Mouse (Mus musculus) C2C12 (cell line): ENCODE measurements around the gene Tmem230. TPM values are rescaled to one million over a fixed set of nuclear protein-coding genes. Genes with fewer than 3 reads are reported as not detected.

Experiments used
- H3K27me3 ChIP-seq: one replicate; pipeline ENCODE4 v1.6.1; 2011; ENCODE audit not compliant: control insufficient read depth, insufficient read depth, insufficient read length
- H3K36me3 ChIP-seq: one replicate; pipeline ENCODE4 v1.6.1; 2011; ENCODE audit not compliant: control insufficient read depth, insufficient read depth
- H3K4me3 ChIP-seq: one replicate; pipeline ENCODE4 v1.5.1; 2011; ENCODE audit warnings: mild to moderate bottlenecking, control low read depth; ENCODE audit not compliant: poor library complexity, insufficient read depth, severe bottlenecking
- H3K79me2 ChIP-seq: one replicate; pipeline ENCODE4 v1.6.1; 2011; ENCODE audit not compliant: control insufficient read depth, insufficient read depth
- H3K79me3 ChIP-seq: one replicate; pipeline ENCODE4 v1.6.1; 2011; ENCODE audit warnings: low read depth, control low read depth
- H3ac ChIP-seq: one replicate; pipeline ENCODE3; 2011; ENCODE audit warnings: low read depth; ENCODE audit not compliant: control insufficient read depth, insufficient read length
- CEBPB ChIP-seq: IDR thresholded peaks from one replicate; pipeline ENCODE4 v1.6.1; 2011; ENCODE audit warnings: low read depth, mild to moderate bottlenecking, control low read depth, moderate library complexity
- CTCF ChIP-seq: IDR thresholded peaks from one replicate; pipeline ENCODE4 v1.5.1; 2011; ENCODE audit not compliant: control insufficient read depth, insufficient read depth, insufficient read length
- FOSL1 ChIP-seq: IDR thresholded peaks from one replicate; pipeline ENCODE4 v1.8.0; 2011; ENCODE audit warnings: mild to moderate bottlenecking, low read length; ENCODE audit not compliant: poor library complexity, insufficient read depth, severe bottlenecking
- MAX ChIP-seq: IDR thresholded peaks from one replicate; pipeline ENCODE4 v1.6.1; 2011; ENCODE audit warnings: mild to moderate bottlenecking, control low read depth
- MYOD1 ChIP-seq: IDR thresholded peaks from one replicate; pipeline ENCODE4 v1.6.1; 2011; ENCODE audit warnings: low read depth; ENCODE audit not compliant: control insufficient read depth, insufficient read length
- MYOG ChIP-seq: IDR thresholded peaks from one replicate; pipeline ENCODE4 v1.6.1; 2011; ENCODE audit not compliant: control insufficient read depth, insufficient read length; ENCODE audit errors: extremely low read depth
- USF1 ChIP-seq: IDR thresholded peaks from one replicate; pipeline ENCODE4 v1.6.1; 2011; ENCODE audit warnings: low read depth, mild to moderate bottlenecking, control low read depth, moderate library complexity
- polyA plus RNA-seq: library from polyadenylated mRNA; unstranded; fragments of >200 nt; fragmentation: generic; extraction: Trizol; gene quantifications from one replicate; pipeline ENCODE4 v1.2.1, GENCODE M21; 2012; ENCODE audit warnings: missing spikeins

The Tmem230 gene
- polyA plus RNA-seq, 1 experiment, result 29.1 TPM

DNA sequence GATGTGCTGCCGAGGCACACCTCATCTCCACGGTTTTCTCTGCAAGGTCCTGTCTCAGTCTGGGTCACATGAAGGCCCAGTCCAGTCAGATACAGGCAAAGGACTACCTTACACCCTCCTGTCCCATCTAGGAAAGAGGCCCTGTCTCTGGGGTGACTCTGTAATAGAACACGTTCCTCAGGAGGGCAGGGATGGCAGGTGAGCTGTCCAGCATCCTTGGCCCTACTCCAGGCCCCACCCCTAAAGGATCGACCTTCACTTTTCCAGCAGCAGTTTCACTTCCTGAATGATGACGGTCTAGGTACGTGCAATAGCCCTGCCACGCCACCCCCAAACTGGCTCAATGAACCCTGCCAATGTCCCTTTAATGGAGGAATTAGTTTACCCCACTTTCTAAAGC, 11.6 kb downstream of the Tmem230 start:
- Histone ChIP-seq H3ac (no peak overlapping the region), H3K4me3 (no peak overlapping the region), H3K79me3 (no peaks in the 10 kb centered on the region), H3K27me3 (no peaks in the 10 kb centered on the region), H3K36me3 (peaks cover 4% of the 10 kb centered on the region), H3K79me2 (no peaks in the 10 kb centered on the region)
- no peak for TF ChIP-seq CTCF
- no peak for TF ChIP-seq USF1
- no peak for TF ChIP-seq CEBPB
- TF ChIP-seq MAX, result no peak
- no peak for TF ChIP-seq FOSL1
- no peak for TF ChIP-seq MYOD1
- no peak for TF ChIP-seq MYOG

DNA sequence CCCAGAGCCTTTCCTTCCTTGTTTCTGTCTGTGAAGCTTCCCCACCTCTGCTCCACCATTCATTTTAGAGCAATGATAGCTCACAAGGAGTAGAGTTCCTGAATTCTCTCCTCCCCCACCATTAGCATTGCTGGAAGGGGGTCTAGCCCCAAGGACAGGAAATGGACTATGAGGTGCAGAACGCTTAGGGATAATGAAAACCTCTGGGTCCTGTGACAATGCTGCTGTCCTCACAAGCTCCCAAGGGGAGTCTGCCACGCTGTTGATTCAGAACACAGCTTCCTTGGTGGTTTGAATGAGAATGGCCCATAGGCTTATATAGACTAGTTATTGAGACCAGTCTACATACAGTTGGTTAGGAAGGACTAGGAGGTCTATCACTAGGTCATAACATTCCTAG, 12.3 kb downstream of the Tmem230 start:
- no peaks in the 10 kb centered on the region for H3K27me3 ChIP-seq
- TF ChIP-seq MAX, result no peak
- TF ChIP-seq CEBPB, result no peak
- no peak for TF ChIP-seq MYOG
- no peak for TF ChIP-seq CTCF
- TF ChIP-seq MYOD1, result no peak
- TF ChIP-seq FOSL1, result no peak
- no peak for TF ChIP-seq USF1
- H3K79me3 ChIP-seq, result no peaks in the 10 kb centered on the region
- no peak overlapping the region for H3K4me3 ChIP-seq
- H3K36me3 ChIP-seq, result peaks cover 4% of the 10 kb centered on the region
- H3K79me2 ChIP-seq, result no peaks in the 10 kb centered on the region
- no peak overlapping the region for H3ac ChIP-seq

DNA sequence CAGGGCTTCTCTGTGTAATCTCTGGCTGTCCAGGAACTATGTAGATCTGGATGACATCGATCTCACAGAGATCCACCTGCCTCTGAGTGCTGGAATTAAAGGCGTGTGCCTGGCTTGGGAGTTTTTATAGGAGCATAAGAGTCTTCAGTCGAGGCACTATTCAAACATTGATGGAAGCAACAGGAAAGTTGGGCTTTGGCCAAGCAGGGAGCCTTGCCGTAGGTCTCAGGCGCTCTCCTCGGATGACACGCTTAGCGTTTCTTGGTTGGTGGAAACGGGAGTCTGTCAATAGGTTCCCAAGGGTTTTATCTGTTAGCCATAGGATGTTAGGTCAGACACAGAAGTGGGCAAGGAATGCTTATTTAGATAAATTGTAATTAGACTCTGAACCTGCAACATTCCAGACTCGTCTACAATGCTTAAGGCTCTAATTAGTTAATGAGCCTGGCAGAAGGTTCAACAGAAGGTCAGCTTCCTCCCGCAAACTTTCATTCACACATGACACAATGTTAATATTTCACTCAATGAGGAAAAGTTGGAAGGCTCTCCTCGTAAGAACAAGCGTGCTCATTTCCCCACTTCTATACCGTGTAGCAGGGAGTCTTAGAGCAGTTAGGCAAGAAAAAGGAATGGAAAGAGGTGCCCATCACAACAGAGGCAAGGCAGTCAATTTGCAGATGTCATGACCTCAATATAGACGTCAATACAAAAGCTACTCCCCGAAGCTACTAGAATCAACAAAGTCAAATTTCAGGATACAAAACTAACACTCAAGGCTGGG, 13.4 kb downstream of the Tmem230 start:
- no peak overlapping the region for H3ac ChIP-seq
- no peaks in the 10 kb centered on the region for H3K79me2 ChIP-seq
- H3K36me3 ChIP-seq, result peaks cover 4% of the 10 kb centered on the region
- TF ChIP-seq CTCF (no peak), FOSL1 (no peak), CEBPB (no peak), MAX (no peak), USF1 (no peak), MYOD1 (no peak), MYOG (no peak)
- H3K4me3 ChIP-seq, result no peak overlapping the region
- H3K79me3 ChIP-seq, result no peaks in the 10 kb centered on the region
- no peaks in the 10 kb centered on the region for H3K27me3 ChIP-seq

DNA sequence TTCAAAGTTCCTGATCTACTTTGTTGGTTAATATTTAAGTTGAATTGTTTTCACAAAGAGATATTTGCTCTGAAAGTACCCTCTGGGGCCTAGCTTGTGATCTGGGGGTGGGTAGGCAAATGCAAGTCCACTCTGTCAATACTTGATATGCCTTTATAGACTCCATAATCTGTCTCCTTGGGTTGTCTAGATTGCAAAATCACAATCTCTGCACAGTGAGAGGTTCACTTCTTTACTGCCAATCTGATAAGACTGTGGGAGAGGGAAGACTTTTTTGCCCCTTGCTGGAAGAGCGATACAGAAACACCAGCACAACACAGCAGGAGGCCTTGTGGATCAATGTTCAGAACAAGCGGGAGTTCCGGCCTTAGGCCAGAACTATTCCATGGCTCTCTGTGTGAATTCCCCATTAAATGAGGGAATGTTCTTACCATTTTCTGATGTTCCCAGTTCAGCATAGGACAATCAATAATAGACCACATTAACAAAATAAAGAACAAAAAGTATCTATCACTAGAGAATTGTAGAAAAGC, 15.1 kb downstream of the Tmem230 start:
- TF ChIP-seq MYOG, result no peak
- TF ChIP-seq FOSL1, result no peak
- TF ChIP-seq USF1, result no peak
- no peak for TF ChIP-seq MAX
- no peak for TF ChIP-seq MYOD1
- TF ChIP-seq CEBPB, result no peak
- no peak for TF ChIP-seq CTCF
- Histone ChIP-seq H3K36me3 (no peaks in the 10 kb centered on the region), H3K27me3 (no peaks in the 10 kb centered on the region), H3K79me3 (no peaks in the 10 kb centered on the region), H3K4me3 (no peak overlapping the region), H3K79me2 (no peaks in the 10 kb centered on the region), H3ac (no peak overlapping the region)

DNA sequence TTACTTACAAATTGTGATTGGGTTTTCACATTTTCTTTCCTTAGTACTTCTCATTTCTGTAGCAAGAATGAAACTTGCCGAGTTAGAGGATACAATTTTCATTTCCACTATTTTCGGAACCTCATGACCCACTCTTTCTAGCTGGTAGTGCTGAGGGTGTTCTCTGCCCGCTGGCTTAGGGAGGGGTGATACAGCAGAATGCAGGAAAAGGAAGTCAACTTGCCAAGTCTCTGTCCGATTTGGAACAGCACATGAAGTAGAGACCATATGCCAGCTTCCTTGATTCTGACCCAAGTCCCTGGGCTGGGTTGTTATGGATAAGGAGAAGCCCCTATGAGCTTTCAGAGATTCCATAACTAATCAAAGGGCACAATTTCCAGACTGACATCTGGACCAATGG, 23.2 kb downstream of the Tmem230 start:
- Histone ChIP-seq H3K4me3 (no peak overlapping the region), H3K79me2 (no peaks in the 10 kb centered on the region), H3K36me3 (no peaks in the 10 kb centered on the region), H3K79me3 (no peaks in the 10 kb centered on the region), H3ac (no peak overlapping the region), H3K27me3 (no peaks in the 10 kb centered on the region)
- TF ChIP-seq MYOG (no peak), CEBPB (no peak), MAX (no peak), USF1 (no peak), MYOD1 (no peak), FOSL1 (no peak), CTCF (no peak)
